Mouse (Mus musculus) midbrain, embryonic 16.5 days (tissue): Measurements from ENCODE around the gene Cd209g. TPM values are rescaled to one million over a fixed set of nuclear protein-coding genes. Genes with fewer than 3 reads are reported as not detected.
"Not testable (repeated sequence)": the region's sequence is repeated elsewhere in the genome, so short reads cannot be mapped to it uniquely, and the experiment has no call there.

Experiments
- ATAC-seq: fragments of 200-750 bp; cut with Nextera tagmentation; 2 replicates; pipeline ENCODE4 v1.8.0; 2017; ENCODE audit warnings: moderate TSS enrichment
- H3K27ac ChIP-seq: fragments of 300-500 bp; sonication (generic); 2 replicates; pipeline ENCODE4 v1.5.1; 2014; ENCODE audit warnings: mild to moderate bottlenecking, low read length, mixed read lengths
- H3K27me3 ChIP-seq: fragments of 300-500 bp; sonication (generic); 2 replicates; pipeline ENCODE4 v1.6.1; 2014; ENCODE audit warnings: low read depth, low read length, mixed read lengths; ENCODE audit not compliant: control insufficient read depth, insufficient read depth
- H3K36me3 ChIP-seq: fragments of 300-500 bp; sonication (generic); 2 replicates; pipeline ENCODE4 v1.6.1; 2014; ENCODE audit warnings: mild to moderate bottlenecking, low read length, moderate library complexity, mixed read lengths; ENCODE audit not compliant: control insufficient read depth, insufficient read depth
- H3K4me1 ChIP-seq: fragments of 300-500 bp; sonication (generic); 2 replicates; pipeline ENCODE4 v1.6.1; 2014; ENCODE audit warnings: mild to moderate bottlenecking, low read length, mixed read lengths; ENCODE audit not compliant: control insufficient read depth, insufficient read depth
- H3K4me2 ChIP-seq: fragments of 300-500 bp; sonication (generic); 2 replicates; pipeline ENCODE4 v1.6.1; 2014; ENCODE audit warnings: mild to moderate bottlenecking, low read length, mixed read lengths
- H3K4me3 ChIP-seq: fragments of 300-500 bp; sonication (generic); 2 replicates; pipeline ENCODE4 v1.5.1; 2014; ENCODE audit warnings: low read depth, mild to moderate bottlenecking, low read length, moderate library complexity, mixed read lengths
- H3K9ac ChIP-seq: fragments of 300-500 bp; sonication (generic); 2 replicates; pipeline ENCODE4 v1.6.1; 2014; ENCODE audit warnings: low read depth, low read length, mixed read lengths
- H3K9me3 ChIP-seq: fragments of 300-500 bp; sonication (generic); replicated peaks from 2 replicates; pipeline ENCODE4 v1.6.1; 2014; ENCODE audit warnings: mild to moderate bottlenecking, low read length, mixed read lengths; ENCODE audit not compliant: control insufficient read depth, poor library complexity, severe bottlenecking
- WGBS: fragments of 180-500 bp; shearing (Covaris S2); extraction: QIAGEN DNeasy Blood & Tissue Kit; methylation state at CpG from one replicate; pipeline ENCODE4 v1.1.7; 2014; 5-methylcytosine and 5-hydroxymethylcytosine counted together
- polyA plus RNA-seq: library from polyadenylated mRNA; unstranded; fragments of >200 nt; fragmentation: Nextera tagmentation; extraction: Ambion mirVana; gene quantifications from 2 replicates; pipeline ENCODE4 v1.2.1, GENCODE M21; 2015

Gene Cd209g
- not detected in 2 replicates for polyA plus RNA-seq

DNA sequence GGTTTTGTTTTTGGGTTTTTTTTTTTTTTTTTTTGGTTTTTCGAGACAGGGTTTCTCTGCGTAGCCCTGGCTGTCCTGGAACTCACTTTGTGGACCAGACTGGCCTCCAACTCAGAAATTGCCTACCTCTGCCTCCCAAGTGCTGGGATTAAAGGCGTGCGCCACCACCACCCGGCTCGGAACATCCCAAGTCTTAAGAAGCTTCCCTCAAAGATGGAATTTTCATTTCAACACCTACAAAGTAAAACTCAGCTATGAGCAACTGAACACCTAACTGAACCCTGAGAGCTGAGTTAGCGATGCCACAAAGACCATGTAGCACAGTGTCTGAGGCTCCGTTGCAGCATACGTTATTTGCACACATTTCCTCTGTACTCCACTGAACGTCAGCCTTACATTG lies at the start of gene Cd209g:
TSS of gene Cd209g (plus strand) at position 301 of the 400 bp plus-strand sequence.
- H3K27me3 ChIP-seq, result no peaks in the 10 kb centered on the region; the same call in 1 of the 2 replicates
- no peak within 1 kb of the TSS for H3K27ac ChIP-seq
- no peak within 1 kb of the TSS for H3K9ac ChIP-seq
- no peaks in the 10 kb centered on the region for H3K36me3 ChIP-seq
- H3K4me2 ChIP-seq, result no peak within 1 kb of the TSS
- no peaks in the 10 kb centered on the region for H3K9me3 ChIP-seq
- H3K4me3 ChIP-seq, result no peak within 1 kb of the TSS
- H3K4me1 ChIP-seq, result no peaks in the 10 kb centered on the region
- 92% methylated on average over 10 of the region's 10 CpGs for WGBS
- ATAC-seq, result no peak

DNA sequence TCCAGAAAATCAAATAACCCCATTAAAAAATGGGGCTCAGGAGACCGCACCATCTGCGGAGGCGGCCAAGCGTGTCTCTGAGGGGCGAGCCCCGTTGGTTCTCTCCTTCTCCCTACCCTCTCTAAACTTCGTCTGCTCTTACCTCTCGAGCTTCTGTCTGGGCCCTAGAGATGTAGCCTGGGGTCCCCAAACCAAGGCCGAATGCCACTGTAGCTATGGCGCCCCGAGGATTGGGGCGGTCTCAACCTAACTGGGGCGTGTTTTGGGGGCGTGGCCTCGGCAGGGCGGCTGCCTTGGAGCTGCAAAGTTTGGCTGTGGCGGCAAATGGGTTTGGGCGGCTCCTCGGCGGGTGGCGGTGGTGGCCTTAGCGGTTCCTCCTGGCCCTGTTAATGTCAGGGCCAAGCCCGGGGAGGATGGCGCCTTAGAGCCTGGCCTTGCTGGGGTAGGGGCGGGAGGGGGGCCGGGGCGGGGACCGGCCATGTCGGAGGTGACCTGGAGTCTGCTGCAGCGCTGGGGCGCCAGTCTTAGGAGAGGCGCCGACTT lies 46.6 kb upstream of the Cd209g start:
- not testable (repeated sequence) for H3K4me3 ChIP-seq, H3K9ac ChIP-seq, H3K9me3 ChIP-seq, H3K36me3 ChIP-seq, H3K4me2 ChIP-seq, H3K27me3 ChIP-seq, H3K27ac ChIP-seq, H3K4me1 ChIP-seq, ATAC-seq
- 39% methylated on average over 31 of the region's 33 CpGs for WGBS

DNA sequence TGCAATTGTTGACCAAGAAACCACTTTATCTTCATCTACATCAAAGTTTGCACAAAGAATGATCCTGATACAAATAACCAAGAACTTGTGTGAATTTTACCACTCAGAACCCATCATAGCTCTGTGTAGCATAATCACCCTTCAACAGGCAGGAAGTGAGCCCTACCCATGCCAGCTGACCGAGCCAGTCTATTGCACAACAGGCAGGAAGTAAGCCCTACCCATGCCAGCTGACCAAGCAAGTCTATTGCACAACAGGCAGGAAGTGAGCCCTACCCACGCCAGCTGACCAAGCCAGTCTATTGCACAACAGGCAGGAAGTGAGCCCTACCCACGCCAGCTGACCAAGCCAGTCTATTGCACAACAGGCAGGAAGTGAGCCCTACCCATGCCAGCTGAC lies 45.4 kb upstream of the Cd209g start:
- not testable (repeated sequence) for H3K36me3 ChIP-seq, ATAC-seq, H3K9ac ChIP-seq, H3K27ac ChIP-seq, H3K27me3 ChIP-seq, H3K9me3 ChIP-seq, H3K4me2 ChIP-seq, H3K4me3 ChIP-seq, H3K4me1 ChIP-seq
- 83% methylated on average over 3 of the region's 3 CpGs for WGBS

DNA sequence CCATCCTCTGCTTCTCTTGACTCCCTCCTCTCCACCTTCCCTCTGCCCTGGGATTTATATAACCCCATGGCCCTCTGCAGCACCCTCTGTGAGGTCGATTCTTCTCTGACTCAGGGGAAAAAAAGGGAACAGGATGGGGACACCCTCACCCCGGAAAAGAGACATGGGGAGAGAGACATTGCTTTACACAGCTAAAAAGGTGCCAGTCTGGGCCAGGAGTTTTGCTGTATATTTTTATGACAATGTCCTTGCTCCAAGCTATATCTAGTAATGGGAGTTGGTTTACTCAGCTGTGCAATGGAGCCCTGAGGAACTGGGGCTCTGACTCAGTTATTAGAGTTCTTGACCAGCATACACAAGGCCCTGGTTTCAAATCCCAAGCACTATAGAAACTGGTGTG lies 28.2 kb upstream of the Cd209g start, which contains the start of gene Cd209f:
TSS of gene Cd209f (minus strand) at position 101 of the 400 bp plus-strand sequence.
- not testable (repeated sequence) for ATAC-seq, H3K9me3 ChIP-seq, H3K4me1 ChIP-seq, H3K27me3 ChIP-seq, H3K27ac ChIP-seq, H3K36me3 ChIP-seq, H3K4me2 ChIP-seq, H3K9ac ChIP-seq, H3K4me3 ChIP-seq
- 73% methylated on average over 1 of the region's 2 CpGs for WGBS

DNA sequence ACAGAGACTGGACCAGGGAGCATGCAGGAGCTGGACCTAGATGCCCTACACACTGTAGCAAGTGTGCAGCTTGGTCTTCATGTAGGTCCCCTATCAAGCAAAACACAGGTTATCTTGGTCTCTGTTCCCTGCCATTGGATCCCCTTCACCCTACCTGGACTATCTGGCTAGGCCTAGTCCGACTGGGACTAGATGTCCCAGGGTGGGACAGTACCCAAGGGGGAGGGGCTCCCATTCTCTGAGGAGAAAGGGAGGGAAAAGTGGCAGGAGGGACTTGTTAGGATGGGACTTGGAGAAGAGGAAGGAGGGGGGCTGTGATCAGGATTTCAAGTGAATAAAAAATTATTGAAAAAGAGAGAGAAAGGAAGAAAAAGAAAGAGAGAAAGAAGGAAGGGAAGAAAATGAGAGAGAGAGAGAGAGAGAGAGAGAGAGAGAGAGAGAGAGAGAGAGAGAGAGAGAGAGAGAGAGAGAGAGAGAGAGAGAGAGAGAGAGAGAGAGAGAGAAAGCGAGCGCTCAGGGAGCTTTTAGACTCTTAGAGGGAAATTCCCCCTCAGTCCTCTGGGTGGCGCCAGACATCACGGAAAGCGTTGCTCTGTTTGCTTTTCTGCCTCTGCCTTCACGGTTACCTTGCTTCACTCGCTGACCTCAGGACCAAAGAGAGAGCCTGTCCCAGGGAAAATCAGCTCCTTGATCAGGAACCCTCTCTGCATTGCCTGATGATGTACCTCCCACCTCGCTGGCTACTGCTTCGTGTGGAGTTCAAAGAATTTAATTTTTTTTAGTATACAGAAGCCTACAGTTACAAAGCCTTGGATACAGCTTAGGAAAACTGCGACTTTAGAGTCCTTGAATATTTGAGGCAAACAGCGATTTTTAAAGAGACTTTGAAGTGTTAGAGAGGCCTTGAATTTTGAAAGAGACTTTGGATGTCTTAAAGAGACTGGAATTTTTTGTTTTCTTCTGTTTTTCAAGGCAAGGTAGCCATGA lies 6.1 kb downstream of the Cd209g start:
- peak overlapping the region; percentile 36 for H3K4me2 ChIP-seq

DNA sequence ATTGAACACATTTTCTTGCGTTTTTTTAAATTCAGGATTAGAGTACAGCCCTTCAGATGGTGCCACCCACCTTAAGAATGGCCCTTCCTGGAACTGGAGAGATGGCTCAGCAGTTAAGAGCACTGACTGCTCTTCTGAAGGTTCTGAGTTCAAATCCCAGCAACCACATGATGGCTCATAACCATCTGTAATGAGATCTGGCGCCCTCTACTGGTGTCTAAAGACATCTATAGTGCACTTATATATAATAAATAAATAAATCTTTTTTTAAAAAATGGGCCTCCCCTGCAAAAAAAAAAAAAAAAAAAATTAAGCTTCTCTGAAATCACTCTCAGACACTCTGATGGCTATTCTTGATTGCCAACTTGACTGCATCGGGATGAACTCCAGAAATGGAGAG lies 7.8 kb downstream of the Cd209g start:
- Histone ChIP-seq H3K4me2 (no peak overlapping the region), H3K9me3 (no peaks in the 10 kb centered on the region), H3K9ac (no peak overlapping the region), H3K4me1 (no peaks in the 10 kb centered on the region), H3K36me3 (no peaks in the 10 kb centered on the region), H3K27ac (no peak overlapping the region), H3K4me3 (no peak overlapping the region), H3K27me3 (no peaks in the 10 kb centered on the region; the same call in 1 of the 2 replicates)
- WGBS, result 67% methylated on average over 3 of the region's 3 CpGs
- ATAC-seq, result no peak

More for the DNA sequence above, 6.1 kb downstream of the Cd209g start:
- Histone ChIP-seq H3K27me3 (no peaks in the 10 kb centered on the region; the same call in 1 of the 2 replicates), H3K4me3 (no peak overlapping the region), H3K9me3 (no peaks in the 10 kb centered on the region), H3K27ac (no peak overlapping the region), H3K36me3 (no peaks in the 10 kb centered on the region), H3K9ac (no peak overlapping the region), H3K4me1 (no peaks in the 10 kb centered on the region)
- WGBS, result 12% methylated on average over 12 of the region's 12 CpGs
- peak; percentile 83 for ATAC-seq

DNA sequence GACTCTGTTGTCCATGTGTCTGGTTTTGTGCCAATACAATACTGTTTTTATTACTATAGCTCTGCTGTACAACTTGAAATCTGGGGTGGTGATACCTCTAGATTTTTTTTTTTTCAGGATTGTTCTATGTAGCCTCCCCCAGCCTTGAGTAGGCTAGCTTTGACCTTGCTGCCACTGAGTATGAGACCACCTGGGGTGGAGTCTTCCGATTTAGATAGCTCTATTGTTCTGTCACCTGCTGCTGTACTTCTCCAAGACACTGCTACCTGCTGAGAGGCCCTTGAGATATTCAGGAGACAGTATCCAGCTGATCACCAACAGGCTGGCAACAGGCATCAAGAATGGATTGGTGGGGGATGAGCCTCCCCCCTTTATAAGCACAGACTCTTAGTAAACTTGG lies 13.4 kb downstream of the Cd209g start:
- Histone ChIP-seq H3K4me2 (no peak overlapping the region), H3K27me3 (no peaks in the 10 kb centered on the region), H3K4me1 (no peaks in the 10 kb centered on the region), H3K36me3 (no peaks in the 10 kb centered on the region), H3K9ac (no peak overlapping the region), H3K27ac (no peak overlapping the region), H3K9me3 (peaks cover 10% of the 10 kb centered on the region), H3K4me3 (no peak overlapping the region)
- 19% methylated on average over 1 of the region's 1 CpGs for whole genome bisulfite sequencing
- ATAC-seq, result no peak

DNA sequence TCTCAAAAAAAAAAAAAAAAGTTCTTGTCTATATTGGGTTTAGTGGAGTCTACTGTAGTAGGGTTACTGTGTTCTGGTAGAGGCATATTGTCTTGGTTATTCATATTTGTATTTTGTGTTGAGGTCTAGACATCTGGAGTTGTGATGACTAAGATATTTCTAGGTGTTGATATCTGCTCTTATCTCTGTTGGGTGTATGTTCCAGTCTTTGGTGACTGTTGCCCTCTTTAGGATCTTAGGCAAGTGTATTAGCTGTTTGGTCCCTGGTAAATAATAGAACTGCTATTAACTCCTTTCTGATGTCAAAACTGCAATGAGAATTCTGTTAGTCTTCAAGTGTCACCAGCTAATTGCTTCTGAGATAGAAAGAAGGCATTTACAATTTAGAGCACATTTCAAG lies 21.0 kb downstream of the Cd209g start:
- Histone ChIP-seq H3K9ac (no peak overlapping the region), H3K4me1 (no peaks in the 10 kb centered on the region), H3K4me3 (no peak overlapping the region), H3K9me3 (peaks cover 10% of the 10 kb centered on the region), H3K27me3 (no peaks in the 10 kb centered on the region; the same call in 1 of the 2 replicates), H3K27ac (no peak overlapping the region), H3K36me3 (no peaks in the 10 kb centered on the region), H3K4me2 (no peak overlapping the region)
- ATAC-seq, result no peak

DNA sequence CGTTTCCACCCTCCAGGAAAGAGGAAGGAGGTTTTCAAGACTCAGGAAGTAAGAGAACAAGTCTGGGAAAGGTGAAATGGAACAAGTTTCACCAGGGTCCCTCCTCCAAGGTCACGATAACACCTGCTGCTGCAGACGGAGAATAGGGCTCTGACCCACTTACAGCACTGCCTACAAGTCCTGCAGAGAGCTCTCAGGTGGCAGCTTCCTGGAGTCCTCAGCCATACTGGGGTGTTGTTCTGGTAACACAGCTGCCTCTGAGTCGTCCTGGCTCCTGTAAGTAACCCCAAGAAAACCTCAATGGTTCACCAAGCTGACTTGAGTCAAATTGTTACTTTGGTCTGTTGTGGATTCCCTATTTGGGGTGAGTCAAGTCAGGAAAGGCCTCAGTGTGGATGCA lies 28.9 kb downstream of the Cd209g start:
- Histone ChIP-seq H3K27ac (no peak overlapping the region), H3K4me1 (peaks cover 12% of the 10 kb centered on the region), H3K36me3 (no peaks in the 10 kb centered on the region), H3K27me3 (no peaks in the 10 kb centered on the region), H3K9ac (no peak overlapping the region), H3K4me3 (no peak overlapping the region), H3K9me3 (no peaks in the 10 kb centered on the region), H3K4me2 (no peak overlapping the region)
- ATAC-seq, result no peak
- WGBS, result 65% methylated on average over 4 of the region's 4 CpGs
